Mouse (Mus musculus) limb, embryonic 12.5 days (tissue): ENCODE results near the gene Mindy4b-ps. TPM values are rescaled to one million over a fixed set of nuclear protein-coding genes. Genes with fewer than 3 reads are reported as not detected.

Experiments used
- polyA plus RNA-seq: library from polyadenylated mRNA; unstranded; fragments of >200 nt; fragmentation: Nextera tagmentation; extraction: Ambion mirVana; gene quantifications from 2 replicates; pipeline ENCODE4 v1.2.1, GENCODE M21; 2016

Gene Mindy4b-ps
- polyA plus RNA-seq, 1 experiment from 2014 or later: 0.18 TPM

Other genes starting within 250 kb of the Mindy4b-ps start
- gene Selenot, start 245.7 kb downstream of the Mindy4b-ps start, polyA plus RNA-seq: 16.3 and 18.0 TPM in 2 replicates
- gene Erich6, start 185.1 kb downstream of the Mindy4b-ps start, polyA plus RNA-seq: 0.09 TPM in 1 of 2 replicates, not detected in the other
- gene Siah2, start 129.9 kb downstream of the Mindy4b-ps start, polyA plus RNA-seq: 6.5 and 7.4 TPM in 2 replicates
- gene Clrn1, start 63.0 kb upstream of the Mindy4b-ps start, polyA plus RNA-seq: 0.31 and 0.49 TPM in 2 replicates
- gene Med12l, start 183.5 kb upstream of the Mindy4b-ps start, polyA plus RNA-seq: 2.1 and 2.4 TPM in 2 replicates